In genomic region chr5:5559798-5560197, GRCm38 (mm10) we compare ENCODE assay signal across 9 mouse cellular contexts. TPM values are rescaled to one million over a fixed set of nuclear protein-coding genes. Genes with fewer than 3 reads are reported as not detected.
DNase-seq lines count a peak whose midpoint lies in the region; ATAC-seq lines count a peak whose summit lies in the region.
"Had no signal": no experiment of that assay in that cellular context is flagged by ENCODE, and none has a peak within 500 bp of the region (broad histone marks: within the 10 kb centered on the region; RNA-seq: fewer than 3 reads in every experiment).

No protein-coding gene starts in this region.

- no peaks in the 10 kb centered on the region for H3K9me3 ChIP-seq in lung, embryonic 16.5 days (ENCODE audit: control insufficient read depth, low read length)
- H3K9me3 ChIP-seq in forebrain, embryonic 10.5 days: no peaks in the 10 kb centered on the region
- H3K9me3 ChIP-seq in limb, embryonic 10.5 days (replicated peaks): no peaks in the 10 kb centered on the region
- no peaks in the 10 kb centered on the region for H3K9me3 ChIP-seq in neural tube, embryonic 15.5 days (replicated peaks)

- no peaks in the 10 kb centered on the region for H3K27me3 ChIP-seq in lung, embryonic 16.5 days (ENCODE audit: control insufficient read depth, insufficient read depth, low read depth, low read length)
- no peaks in the 10 kb centered on the region for H3K27me3 ChIP-seq in forebrain, embryonic 10.5 days (ENCODE audit: poor library complexity, severe bottlenecking)
- no peaks in the 10 kb centered on the region for H3K27me3 ChIP-seq in limb, embryonic 10.5 days (ENCODE audit: low read depth, poor library complexity, severe bottlenecking)
- H3K27me3 ChIP-seq in neural tube, embryonic 15.5 days (replicated peaks): no peaks in the 10 kb centered on the region

- no peak for DNase-seq in lung, postnatal 36 days
- no peak for DNase-seq in forebrain, embryonic 10.5 days (ENCODE audit: extremely low spot score, low spot score)
- DNase-seq in limb, embryonic 10.5 days (ENCODE audit: low spot score): no peak
- DNase-seq in urinary bladder, adult 18-20 months (ENCODE audit: low spot score in 2 of 2): no peak
- DNase-seq in T-cell, adult 2 months (ENCODE audit: low spot score): no peak

- WGBS in lung, embryonic 16.5 days: 35% methylated on average over 8 of the region's 8 CpGs
- 49% methylated on average over 8 of the region's 8 CpGs for WGBS in forebrain, embryonic 10.5 days
- 43% methylated on average over 8 of the region's 8 CpGs for WGBS in limb, embryonic 10.5 days
- 42% methylated on average over 8 of the region's 8 CpGs for WGBS in neural tube, embryonic 15.5 days

- peak overlapping the region; percentile 89 for H3K9ac ChIP-seq in lung, embryonic 16.5 days (ENCODE audit: low read length)
- peak overlapping the region; percentile 73 for H3K9ac ChIP-seq in neural tube, embryonic 15.5 days (replicated peaks)

- peak overlapping the region; percentile 54; the same call in 1 of the 2 replicates for H3K27ac ChIP-seq in lung, embryonic 16.5 days (ENCODE audit: low read length)
- H3K27ac ChIP-seq in forebrain, embryonic 10.5 days: peak overlapping the region; percentile 94
- peak overlapping the region; percentile 95 for H3K27ac ChIP-seq in limb, embryonic 10.5 days
- H3K27ac ChIP-seq in neural tube, embryonic 15.5 days (replicated peaks): peak overlapping the region; percentile 80

- peaks cover 9% of the 10 kb centered on the region for H3K4me1 ChIP-seq in lung, embryonic 16.5 days (replicated peaks; ENCODE audit: control insufficient read depth, insufficient read depth, low read length)
- H3K4me1 ChIP-seq in forebrain, embryonic 10.5 days: peaks cover 15% of the 10 kb centered on the region
- peaks cover 7% of the 10 kb centered on the region for H3K4me1 ChIP-seq in limb, embryonic 10.5 days
- peaks cover 18% of the 10 kb centered on the region for H3K4me1 ChIP-seq in neural tube, embryonic 15.5 days

- peaks cover 2% of the 10 kb centered on the region for H3K36me3 ChIP-seq in lung, embryonic 16.5 days (ENCODE audit: control insufficient read depth, insufficient read depth, low read length)
- H3K36me3 ChIP-seq in forebrain, embryonic 10.5 days (replicated peaks): peaks cover 13% of the 10 kb centered on the region
- peaks cover 13% of the 10 kb centered on the region for H3K36me3 ChIP-seq in limb, embryonic 10.5 days
- H3K36me3 ChIP-seq in neural tube, embryonic 15.5 days: peaks cover under 1% of the 10 kb centered on the region

- ATAC-seq in lung, embryonic 16.5 days (ENCODE audit: low read depth): no peak
- ATAC-seq in neural tube, embryonic 15.5 days (ENCODE audit: low FRiP score): peak; percentile 24; the same call in 1 of the 2 replicates
- no peak for ATAC-seq in activated CD4-positive, CD25-positive, alpha-beta regulatory T cell, adult 4 months

- peak overlapping the region; percentile 56 for H3K4me2 ChIP-seq in lung, embryonic 16.5 days (ENCODE audit: low read depth, low read length)
- H3K4me2 ChIP-seq in neural tube, embryonic 15.5 days: peak overlapping the region; percentile 66

- H3K4me3 ChIP-seq in lung, embryonic 16.5 days (ENCODE audit: low read length): peak overlapping the region; percentile 87
- H3K4me3 ChIP-seq in forebrain, embryonic 10.5 days: peak overlapping the region; percentile 73
- peak overlapping the region; percentile 77 for H3K4me3 ChIP-seq in limb, embryonic 10.5 days
- peak overlapping the region; percentile 78 for H3K4me3 ChIP-seq in neural tube, embryonic 15.5 days (replicated peaks)

RNA-seq across cellular contexts. Expression of gene Gtpbp10, which starts 0.5 kb away (rescaled TPM):
- 22.0 and 24.3 TPM in 2 replicates for polyA plus RNA-seq in lung, embryonic 16.5 days (2015; fragmentation: Nextera tagmentation; extraction: Ambion mirVana)
- polyA plus RNA-seq in forebrain, embryonic 10.5 days (2016; fragmentation: Nextera tagmentation; extraction: Ambion mirVana): 39.2 and 40.0 TPM in 2 replicates
- polyA plus RNA-seq in limb, embryonic 10.5 days (2016; fragmentation: Nextera tagmentation; extraction: Ambion mirVana): 39.9 and 40.5 TPM in 2 replicates
- polyA plus RNA-seq in neural tube, embryonic 15.5 days (2015; fragmentation: Nextera tagmentation; extraction: Ambion mirVana): 12.8 and 17.9 TPM in 2 replicates
- 10 to 100 TPM; 14.6 to 17.4 TPM for polyA plus RNA-seq in activated CD4-positive, CD25-positive, alpha-beta regulatory T cell, adult 4 months (2017; shearing (Covaris generic))

RNA-seq across cellular contexts. Expression of gene Gm8773, which starts 13.8 kb away (rescaled TPM):
- polyA plus RNA-seq in lung, embryonic 16.5 days (2015; fragmentation: Nextera tagmentation; extraction: Ambion mirVana): 0.63 and 0.88 TPM in 2 replicates
- polyA plus RNA-seq in forebrain, embryonic 10.5 days (2016; fragmentation: Nextera tagmentation; extraction: Ambion mirVana): 2.3 and 2.5 TPM in 2 replicates
- polyA plus RNA-seq in limb, embryonic 10.5 days (2016; fragmentation: Nextera tagmentation; extraction: Ambion mirVana): 0.11 and 0.19 TPM in 2 replicates
- polyA plus RNA-seq in neural tube, embryonic 15.5 days (2015; fragmentation: Nextera tagmentation; extraction: Ambion mirVana): 11.4 and 15.0 TPM in 2 replicates
- not detected for polyA plus RNA-seq in activated CD4-positive, CD25-positive, alpha-beta regulatory T cell, adult 4 months (2017; shearing (Covaris generic))
- polyA plus RNA-seq: adrenal gland, adult 2 months had no signal

RNA-seq across cellular contexts. Expression of gene Cldn12, which starts 45.0 kb away (rescaled TPM):
- 15.3 and 15.7 TPM in 2 replicates for polyA plus RNA-seq in lung, embryonic 16.5 days (2015; fragmentation: Nextera tagmentation; extraction: Ambion mirVana)
- polyA plus RNA-seq in forebrain, embryonic 10.5 days (2016; fragmentation: Nextera tagmentation; extraction: Ambion mirVana): 37.8 and 40.2 TPM in 2 replicates
- polyA plus RNA-seq in limb, embryonic 10.5 days (2016; fragmentation: Nextera tagmentation; extraction: Ambion mirVana): 25.7 and 29.8 TPM in 2 replicates
- polyA plus RNA-seq in neural tube, embryonic 15.5 days (2015; fragmentation: Nextera tagmentation; extraction: Ambion mirVana): 15.8 and 16.6 TPM in 2 replicates
- 1 to 10 TPM; 2.7 to 4.5 TPM for polyA plus RNA-seq in activated CD4-positive, CD25-positive, alpha-beta regulatory T cell, adult 4 months (2017; shearing (Covaris generic))
